Mouse (Mus musculus) urinary bladder, postnatal 14 days (tissue): ENCODE results near the gene Cmtm3.
"Not testable (repeated sequence)": the region's sequence is repeated elsewhere in the genome, so short reads cannot be mapped to it uniquely, and the experiment has no call there.

ENCODE experiments used
- DNase-seq: peaks from one replicate; pipeline ENCODE4 v3.0.0; 2021; ENCODE audit warnings: low spot score

Cmtm3 gene

DNA sequence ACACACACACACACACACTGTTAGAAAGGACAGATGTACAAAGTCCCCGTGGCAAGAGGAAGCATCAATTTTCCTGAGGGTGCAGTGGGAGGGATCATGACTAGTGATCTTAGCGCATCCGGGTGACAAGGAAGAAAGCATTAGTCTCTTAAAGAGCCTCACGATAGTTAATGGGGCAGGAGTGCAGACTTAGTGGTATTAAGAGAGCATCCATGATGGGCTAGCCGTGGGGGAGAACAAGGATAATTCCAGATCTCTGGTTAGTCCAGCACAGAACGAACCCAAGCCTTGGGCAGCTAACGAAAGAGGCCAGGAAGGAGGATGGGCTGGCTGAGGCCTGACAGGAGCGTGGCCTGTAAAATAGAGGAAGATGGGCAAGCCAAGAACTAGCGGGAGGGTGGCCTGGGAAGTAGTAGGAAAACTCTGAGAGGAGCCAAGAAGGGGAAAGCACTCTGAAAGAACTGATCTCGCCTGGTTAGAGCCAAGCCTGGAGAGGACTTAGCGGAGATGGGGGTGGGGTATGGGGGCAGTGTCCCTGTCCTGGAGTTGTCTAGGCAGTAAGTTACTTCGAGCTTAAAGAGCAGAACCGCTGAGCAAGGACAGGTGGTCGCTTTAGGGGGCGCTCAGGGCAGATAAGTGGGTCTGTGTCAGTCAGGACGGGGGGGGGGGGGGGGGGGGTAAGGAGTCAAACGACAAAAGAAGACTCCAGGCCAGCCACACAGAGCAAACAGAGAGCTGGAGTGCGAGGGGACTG is at the start of gene Cmtm3:
TSS of gene Cmtm3 (plus strand) at position 182 of the 754 bp plus-strand sequence.
- DNase-seq = no peak

GRCm38 (mm10) chr8:104293081-104293480 is 46.1 kb upstream of the Cmtm3 start, which contains the start of gene Cmtm2a:
Gene Cmtm2a (minus strand): TSS chr8:104293181.
- DNase-seq = not testable (repeated sequence)

DNA sequence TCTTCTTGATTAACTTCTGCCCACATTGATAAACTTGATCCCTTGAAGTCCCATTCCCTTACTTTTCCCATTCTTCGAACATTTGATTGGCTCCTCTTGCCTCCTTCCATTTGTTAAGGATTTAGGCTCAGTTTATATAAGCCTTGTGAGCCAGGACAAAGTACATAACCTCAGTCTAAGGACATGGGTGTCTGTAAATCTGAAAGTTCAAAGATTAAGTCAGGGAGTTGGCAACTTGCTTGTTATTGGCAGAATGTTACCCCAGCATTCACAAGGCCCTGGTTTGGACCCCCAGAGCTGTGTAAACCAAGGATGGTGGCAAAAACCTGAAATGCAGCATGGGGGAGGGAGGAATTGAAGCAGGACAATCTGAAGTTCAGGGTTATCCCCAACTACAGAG is 44.8 kb upstream of the Cmtm3 start:
- DNase-seq = no peak

- DNase-seq = not testable (repeated sequence)
Measured at GRCm38 (mm10) chr8:104301577-104301976, 37.6 kb upstream of the Cmtm3 start.

DNA sequence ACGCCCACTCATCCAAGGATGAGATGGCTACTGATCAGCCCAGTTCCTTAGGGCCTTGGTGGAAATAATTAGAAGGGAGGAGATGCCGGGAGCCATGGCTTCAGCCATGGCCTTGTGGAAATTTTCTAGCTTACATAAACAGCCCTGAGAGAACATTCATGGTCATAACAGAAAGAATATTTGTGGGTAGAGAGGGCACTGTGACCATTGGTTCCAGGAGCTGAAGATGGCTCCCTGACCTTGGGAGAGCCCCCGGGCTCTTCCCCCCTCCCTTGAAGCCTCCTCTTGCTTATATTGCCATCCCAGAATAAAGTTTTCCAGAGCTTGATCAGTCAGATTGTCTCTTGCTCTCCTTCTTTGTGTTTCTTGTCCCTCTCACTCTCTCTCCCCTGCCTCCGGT is 36.7 kb upstream of the Cmtm3 start:
- not testable (repeated sequence) for DNase-seq

GRCm38 (mm10) chr8:104304962-104305361 is 34.2 kb upstream of the Cmtm3 start:
- DNase-seq = no peak

DNA sequence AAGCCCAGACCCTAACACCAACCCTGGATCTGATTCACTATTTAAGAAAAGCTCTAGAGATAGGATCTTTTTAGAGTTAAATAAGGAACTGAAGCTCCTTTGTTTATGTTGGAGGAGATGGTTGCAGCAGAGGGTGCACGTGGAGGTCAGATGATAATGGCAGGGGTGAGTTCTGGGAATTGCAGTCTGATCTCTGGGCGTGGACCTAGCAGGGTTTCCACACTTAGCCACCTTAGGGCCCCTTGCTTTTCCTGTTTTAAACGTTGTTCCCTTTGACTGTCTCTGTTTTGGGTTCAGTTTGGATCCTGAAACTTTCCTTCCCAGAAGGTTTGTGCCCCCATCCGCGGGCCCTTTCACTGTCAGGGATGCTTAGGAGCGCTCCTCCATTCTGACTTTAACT is 30.9 kb upstream of the Cmtm3 start:
- not testable (repeated sequence) for DNase-seq

GRCm38 (mm10) chr8:104309441-104310155 is 29.6 kb upstream of the Cmtm3 start, which contains the start of the genes Gm45711 and Cmtm1:
Gene Gm45711 (minus strand): TSS chr8:104310081.
Gene Cmtm1 (minus strand): TSS chr8:104310145.
- not testable (repeated sequence) for DNase-seq

DNA sequence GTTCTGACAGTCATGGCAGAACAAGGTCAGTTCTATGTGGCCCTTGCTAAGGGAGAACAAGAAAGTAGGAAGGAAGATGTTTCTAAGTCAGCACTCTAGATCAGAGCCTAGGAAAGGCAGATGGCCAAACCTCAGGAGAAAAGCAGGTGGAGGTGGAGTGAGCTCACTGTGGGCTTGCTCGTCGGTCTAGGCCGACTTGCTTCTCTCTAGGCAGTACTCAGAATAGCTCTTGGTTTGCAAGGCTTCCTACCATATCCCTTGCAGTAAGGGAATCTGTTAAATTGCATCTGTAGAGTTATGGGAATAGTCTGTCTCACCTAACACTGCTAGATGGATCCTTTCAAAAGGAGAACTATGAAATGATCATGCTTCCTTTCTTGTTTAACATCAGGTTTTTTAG is 27.2 kb upstream of the Cmtm3 start:
- not testable (repeated sequence) for DNase-seq

DNA sequence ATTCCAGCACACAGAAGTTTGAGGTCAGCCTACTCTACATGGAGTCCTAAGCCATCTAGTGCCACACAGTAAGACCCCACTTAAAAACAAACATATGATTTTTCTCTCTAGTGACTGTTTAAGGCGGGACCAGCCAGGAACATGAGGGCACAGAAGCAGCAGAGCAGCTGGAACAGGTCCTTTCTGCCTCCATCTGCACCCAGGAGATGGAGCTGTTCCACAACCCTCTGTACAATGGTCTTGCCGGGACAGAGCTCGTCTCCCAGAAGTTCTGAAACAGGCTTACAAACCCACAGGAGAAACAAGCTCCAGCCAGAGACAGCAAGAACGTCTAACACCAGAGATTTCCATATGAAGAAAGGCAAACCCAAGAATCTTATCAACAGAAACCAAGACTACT is 25.9 kb upstream of the Cmtm3 start:
- no peak for DNase-seq

DNA sequence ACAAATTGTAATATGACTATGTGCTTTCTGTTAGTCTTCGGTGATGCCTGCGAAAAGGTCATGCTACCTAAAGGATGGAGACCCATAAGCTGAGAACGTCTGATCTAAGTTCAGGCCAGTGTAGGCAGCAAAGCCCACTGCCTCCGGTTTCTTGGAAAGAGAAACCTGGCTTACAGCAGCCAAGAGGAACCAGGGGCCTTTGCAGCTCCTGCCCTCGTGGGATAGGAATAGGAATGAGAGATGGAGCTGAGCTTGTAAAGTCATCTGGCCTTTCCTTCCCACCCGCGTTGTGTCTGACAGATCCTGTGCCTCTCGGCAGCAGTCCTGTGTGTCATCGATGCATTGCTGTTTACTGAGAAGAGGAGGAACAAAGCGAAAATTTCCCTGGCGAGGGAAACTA is 17.9 kb upstream of the Cmtm3 start, which contains the start of gene Gm11020:
TSS of gene Gm11020 (plus strand) at position 301 of the 400 bp plus-strand sequence.
- not testable (repeated sequence) for DNase-seq

DNA sequence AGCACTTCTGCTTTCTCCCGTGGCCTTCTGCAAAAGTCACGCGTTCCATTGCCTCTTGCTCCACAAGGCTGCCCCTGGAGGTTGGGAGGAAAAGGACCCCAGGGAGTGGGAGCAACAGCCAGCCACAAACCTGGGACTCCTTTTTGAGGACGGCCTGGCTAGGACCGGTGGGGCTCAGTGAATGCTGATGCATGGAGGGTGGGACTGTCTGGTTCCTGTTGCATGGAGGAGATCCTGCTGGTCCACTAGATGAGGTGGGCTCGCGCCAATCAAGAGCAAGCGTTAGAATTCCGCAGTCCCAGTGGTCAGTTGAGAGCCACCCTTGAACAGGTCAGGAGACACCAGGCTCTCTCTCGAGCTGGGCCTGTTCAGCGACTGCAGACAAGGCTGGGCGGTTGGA is 17.3 kb upstream of the Cmtm3 start, which contains the start of gene Cmtm2b:
TSS of gene Cmtm2b (plus strand) at position 301 of the 400 bp plus-strand sequence.
- DNase-seq = not testable (repeated sequence)

- DNase-seq = no peak
Measured at GRCm38 (mm10) chr8:104332665-104333631, 6.3 kb upstream of the Cmtm3 start.

DNA sequence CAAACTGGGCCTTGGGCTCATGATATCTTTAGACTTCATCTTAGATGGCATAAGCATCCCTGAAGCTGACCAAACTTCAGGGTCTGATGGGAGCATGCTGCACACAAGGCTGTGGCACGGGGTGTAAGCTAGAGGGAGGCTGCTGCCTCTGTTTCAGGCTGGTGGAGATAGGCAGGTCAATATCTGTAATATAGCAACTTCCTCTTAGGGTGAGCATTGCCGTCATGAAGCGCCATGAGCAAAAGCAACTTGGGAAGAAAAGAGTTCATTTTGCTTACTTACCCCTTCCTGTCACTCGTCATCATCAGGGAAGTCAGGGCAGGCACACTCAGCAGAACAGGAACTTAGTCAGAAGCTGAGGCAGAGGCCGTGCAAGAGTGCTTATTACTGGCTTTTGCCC is 5.4 kb upstream of the Cmtm3 start:
- no peak for DNase-seq

DNA sequence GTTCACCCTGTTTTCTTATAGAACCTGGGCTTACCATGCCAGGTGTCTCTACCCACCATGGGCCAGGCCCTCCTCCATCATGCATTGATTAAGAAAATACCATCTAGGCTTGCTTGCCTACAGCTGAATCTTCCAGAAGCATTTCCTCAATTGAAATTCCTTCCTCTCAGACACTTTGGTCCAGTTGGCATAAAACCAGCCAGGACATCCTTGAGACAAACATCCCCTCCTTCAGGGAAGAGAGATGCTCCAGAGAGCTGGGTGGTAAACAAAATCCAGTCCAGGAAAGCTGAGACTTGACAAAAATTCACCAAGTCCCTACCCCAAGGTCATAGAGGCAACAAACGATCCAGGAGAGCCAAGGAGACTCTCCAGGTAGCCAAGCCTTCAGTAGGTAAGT is 5.0 kb upstream of the Cmtm3 start:
- DNase-seq = no peak

DNA sequence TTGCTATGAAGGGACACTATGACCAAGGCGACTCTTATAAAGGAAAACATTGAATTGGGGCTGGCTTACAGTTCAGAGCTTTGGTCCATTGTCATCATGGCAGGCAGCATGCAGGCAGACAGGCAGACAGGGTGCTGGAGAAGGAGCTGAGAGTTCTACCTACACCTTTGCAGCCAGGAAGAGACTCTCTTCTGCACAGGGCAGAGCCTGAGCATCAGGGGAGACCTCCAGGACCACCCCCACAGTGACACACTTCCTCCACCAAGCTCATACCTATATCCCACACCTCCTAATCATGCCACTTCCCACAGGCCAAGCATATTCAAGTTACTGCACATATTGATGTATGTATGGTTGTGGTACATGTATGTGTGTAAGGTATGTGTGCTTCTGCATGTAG is 2.4 kb upstream of the Cmtm3 start:
- no peak for DNase-seq

- DNase-seq = no peak
Measured at GRCm38 (mm10) chr8:104337890-104338289, 1.3 kb upstream of the Cmtm3 start.

GRCm38 (mm10) chr8:104339983-104340232 is 698 bp downstream of the Cmtm3 start:
- DNase-seq = no peak

- DNase-seq = peak; percentile 79
Measured at GRCm38 (mm10) chr8:104340233-104341105, 1.3 kb downstream of the Cmtm3 start.

- DNase-seq = peak; percentile 78
Measured at GRCm38 (mm10) chr8:104341106-104341561, 1.9 kb downstream of the Cmtm3 start.

GRCm38 (mm10) chr8:104341678-104342077 is 2.5 kb downstream of the Cmtm3 start:
- no peak for DNase-seq
